Mouse (Mus musculus) embryonic facial prominence, embryonic 10.5 days (tissue): ENCODE measurements at regions not wholly inside any gene's neighbourhood (a gene's known extent, or its start where the extent isn't known, plus 50 kb on each side); places are given as distances from the start of the nearest gene placed in this dataset.

Source experiments
- DNase-seq: peaks from one replicate; pipeline ENCODE4 v3.0.0-alpha.2; 2017; ENCODE audit warnings: low spot score
- H3K27ac ChIP-seq: fragments of 300-500 bp; sonication (generic); replicated peaks from 2 replicates; pipeline ENCODE4 v1.5.1; 2016; ENCODE audit warnings: mild to moderate bottlenecking
- H3K27me3 ChIP-seq: fragments of 300-500 bp; sonication (generic); replicated peaks from 2 replicates; pipeline ENCODE4 v1.6.1; 2016; ENCODE audit warnings: low read depth, mild to moderate bottlenecking; ENCODE audit not compliant: poor library complexity, severe bottlenecking
- H3K36me3 ChIP-seq: fragments of 300-500 bp; sonication (generic); replicated peaks from 2 replicates; pipeline ENCODE4 v1.6.1; 2016; ENCODE audit warnings: mild to moderate bottlenecking, moderate library complexity
- H3K4me1 ChIP-seq: fragments of 300-500 bp; sonication (generic); 2 replicates; pipeline ENCODE4 v1.6.1; 2016
- H3K4me3 ChIP-seq: fragments of 300-500 bp; sonication (generic); 2 replicates; pipeline ENCODE4 v1.5.1; 2016; ENCODE audit warnings: mild to moderate bottlenecking, moderate library complexity
- H3K9me3 ChIP-seq: fragments of 300-500 bp; sonication (generic); 2 replicates; pipeline ENCODE4 v1.6.1; 2016; ENCODE audit warnings: mild to moderate bottlenecking
- WGBS: fragments of 180-500 bp; shearing (Covaris S2); methylation state at CpG from one replicate; pipeline ENCODE4 v1.1.7; 2016; 5-methylcytosine and 5-hydroxymethylcytosine counted together

- Histone ChIP-seq H3K27me3 (no peaks in the 10 kb centered on the region), H3K4me1 (no peaks in the 10 kb centered on the region), H3K36me3 (no peaks in the 10 kb centered on the region), H3K4me3 (no peak overlapping the region), H3K27ac (no peak overlapping the region), H3K9me3 (no peaks in the 10 kb centered on the region)
- WGBS = 85% methylated on average over 5 of the region's 5 CpGs
- no peak for DNase-seq
Measured at GRCm38 (mm10) chr9:111801381-111801780, 111.2 kb upstream of the Stac start.

GRCm38 (mm10) chr9:111800869-111801268 is 110.7 kb upstream of the Stac start:
- Histone ChIP-seq H3K4me3 (no peak overlapping the region), H3K4me1 (no peaks in the 10 kb centered on the region), H3K27me3 (no peaks in the 10 kb centered on the region), H3K36me3 (no peaks in the 10 kb centered on the region), H3K27ac (no peak overlapping the region), H3K9me3 (no peaks in the 10 kb centered on the region)
- DNase-seq = no peak
- 90% methylated on average over 5 of the region's 5 CpGs for WGBS

- DNase-seq = no peak
- Histone ChIP-seq H3K4me3 (no peak overlapping the region), H3K36me3 (no peaks in the 10 kb centered on the region), H3K9me3 (no peaks in the 10 kb centered on the region), H3K4me1 (no peaks in the 10 kb centered on the region), H3K27me3 (no peaks in the 10 kb centered on the region), H3K27ac (no peak overlapping the region)
- 87% methylated on average over 3 of the region's 3 CpGs for WGBS
Measured at GRCm38 (mm10) chr9:111778981-111779380, 88.8 kb upstream of the Stac start.

GRCm38 (mm10) chr9:111777433-111778135 is 87.4 kb upstream of the Stac start:
- WGBS = 77% methylated on average over 13 of the region's 13 CpGs
- Histone ChIP-seq H3K9me3 (no peaks in the 10 kb centered on the region), H3K36me3 (no peaks in the 10 kb centered on the region), H3K4me1 (no peaks in the 10 kb centered on the region), H3K27ac (no peak overlapping the region), H3K4me3 (no peak overlapping the region), H3K27me3 (no peaks in the 10 kb centered on the region)
- DNase-seq = peak; percentile 12

GRCm38 (mm10) chr9:111774229-111774628 is 84.1 kb upstream of the Stac start:
- WGBS = 91% methylated on average over 4 of the region's 4 CpGs
- H3K27ac ChIP-seq = no peak overlapping the region
- H3K9me3 ChIP-seq = no peaks in the 10 kb centered on the region
- DNase-seq = no peak
- no peaks in the 10 kb centered on the region for H3K27me3 ChIP-seq
- no peak overlapping the region for H3K4me3 ChIP-seq
- H3K36me3 ChIP-seq = no peaks in the 10 kb centered on the region
- no peaks in the 10 kb centered on the region for H3K4me1 ChIP-seq

GRCm38 (mm10) chr9:111762653-111763468 is 72.7 kb upstream of the Stac start:
- H3K9me3 ChIP-seq = no peaks in the 10 kb centered on the region
- no peaks in the 10 kb centered on the region for H3K27me3 ChIP-seq
- H3K36me3 ChIP-seq = no peaks in the 10 kb centered on the region
- H3K27ac ChIP-seq = no peak overlapping the region
- H3K4me1 ChIP-seq = no peaks in the 10 kb centered on the region
- DNase-seq = no peak
- 81% methylated on average over 11 of the region's 11 CpGs for WGBS
- no peak overlapping the region for H3K4me3 ChIP-seq

- no peak for DNase-seq
- Histone ChIP-seq H3K4me3 (no peak overlapping the region), H3K4me1 (no peaks in the 10 kb centered on the region), H3K36me3 (no peaks in the 10 kb centered on the region), H3K9me3 (no peaks in the 10 kb centered on the region), H3K27ac (no peak overlapping the region), H3K27me3 (no peaks in the 10 kb centered on the region)
- WGBS = 93% methylated on average over 10 of the region's 10 CpGs
Measured at GRCm38 (mm10) chr9:111755235-111755634, 65.1 kb upstream of the Stac start.

GRCm38 (mm10) chr9:111746151-111746550 is 56.0 kb upstream of the Stac start:
- no peaks in the 10 kb centered on the region for H3K36me3 ChIP-seq
- H3K4me3 ChIP-seq = no peak overlapping the region
- H3K9me3 ChIP-seq = no peaks in the 10 kb centered on the region
- H3K27ac ChIP-seq = no peak overlapping the region
- no peaks in the 10 kb centered on the region for H3K27me3 ChIP-seq
- DNase-seq = no peak
- no peaks in the 10 kb centered on the region for H3K4me1 ChIP-seq
- WGBS = 84% methylated on average over 6 of the region's 6 CpGs

- Histone ChIP-seq H3K9me3 (no peaks in the 10 kb centered on the region), H3K4me1 (no peaks in the 10 kb centered on the region), H3K36me3 (no peaks in the 10 kb centered on the region), H3K27ac (no peak overlapping the region), H3K27me3 (no peaks in the 10 kb centered on the region), H3K4me3 (no peak overlapping the region)
- DNase-seq = no peak
- WGBS = 50% methylated on average over 3 of the region's 3 CpGs
Measured at GRCm38 (mm10) chr9:111745206-111745605, 55.1 kb upstream of the Stac start.
